ENCODE assay signal across 1 mouse cellular context in the genomic region with DNA sequence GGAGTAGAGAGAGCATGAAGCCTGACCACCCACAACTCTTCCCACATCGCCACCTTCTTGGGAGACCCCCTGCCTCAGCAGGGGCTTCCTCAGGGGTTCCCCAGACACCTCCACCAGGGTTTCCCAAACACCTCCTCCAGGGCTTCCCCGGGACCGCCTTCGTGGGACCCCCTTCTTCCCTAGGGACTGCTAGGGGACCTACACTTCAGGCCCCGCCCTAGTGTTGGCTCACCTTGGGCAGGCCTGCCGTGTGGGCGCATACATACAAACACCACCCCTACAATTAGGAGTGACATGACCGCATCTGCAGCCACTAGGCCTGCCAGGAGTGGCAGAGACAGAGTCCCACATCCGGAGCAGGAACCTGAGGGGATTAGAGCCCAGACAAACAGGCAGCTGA.
TF ChIP-seq lines count a peak whose summit lies in the region.

No protein-coding gene starts in this region.

TF ChIP-seq in ES-E14, 5 proteins besides CTCF, POLR2A, EP300 and RAD21 (continued from another document):
- TF ChIP-seq CHD2 (IDR thresholded peaks at IDR 0.05; ENCODE audit: low read depth, low read length): no peak
TF ChIP-seq in ES-E14: peak in this region for 0.
